8 mouse cellular contexts compared by ENCODE assay signal in genomic region chr6:124702784-124703103, GRCm38 (mm10). TPM values are rescaled to one million over a fixed set of nuclear protein-coding genes. Genes with fewer than 3 reads are reported as not detected.
DNase-seq lines count a peak whose midpoint lies in the region; ATAC-seq lines count a peak whose summit lies in the region.

No protein-coding gene starts in this region.

- intact Hi-C loops in left cerebral cortex, postnatal 25 days (cut with DNase I), result loop anchor here (5.0 kb wide), 1 partner anchor 40 kb away; the partner anchor contains the start of gene Lpcat3

- peak; percentile 57 for DNase-seq in cerebellum, adult 11 months
- peak; percentile 77 for DNase-seq in cerebellum, adult 9-10 months
- peak; percentile 39 for DNase-seq in hindlimb bud, embryonic 11.5 days (ENCODE audit: extremely low spot score, low read depth, low spot score)
- DNase-seq in left cerebral cortex, postnatal 25 days (ENCODE audit: low spot score in 2 of 2), result peak; percentile 66 to 75
- DNase-seq in mesoderm, embryonic 11.5 days (ENCODE audit: low read depth, low spot score), result peak; percentile 73
- DNase-seq in spleen, adult 12 weeks (ENCODE audit: low spot score), result peak; percentile 51

- ATAC-seq in cerebellum, adult (ENCODE audit: insufficient number of reproducible peaks, low FRiP score, low TSS enrichment), result no peak
- peak; percentile 58 for ATAC-seq in frontal cortex, adult (ENCODE audit: low TSS enrichment)

RNA-seq across cellular contexts. Expression of gene Emg1, which starts 9.2 kb away (rescaled TPM):
- total RNA-seq in left cerebral cortex, postnatal 25 days (2021), result 10 to 100 TPM; 42.9 to 48.8 TPM

RNA-seq across cellular contexts. Expression of gene Phb2, which starts 9.4 kb away (rescaled TPM):
- total RNA-seq in left cerebral cortex, postnatal 25 days (2021), result 100 to 1,000 TPM; 112 to 120 TPM

RNA-seq across cellular contexts. Expression of gene Ptpn6, which starts 35.8 kb away (rescaled TPM):
- total RNA-seq in left cerebral cortex, postnatal 25 days (2021), result 1 to 10 TPM; 3.1 to 4.5 TPM

RNA-seq across cellular contexts. Expression of gene Grcc10, which starts 38.4 kb away (rescaled TPM):
- 100 to 1,000 TPM; 315 to 349 TPM for total RNA-seq in left cerebral cortex, postnatal 25 days (2021)

RNA-seq across cellular contexts. Expression of gene Lpcat3, which starts 39.9 kb away (rescaled TPM):
- 10 to 100 TPM; 22.4 to 31.2 TPM for total RNA-seq in left cerebral cortex, postnatal 25 days (2021)
